ENCODE assay signal across 21 mouse cellular contexts in genomic region chr1:88218591-88218990, GRCm38 (mm10). TPM values are rescaled to one million over a fixed set of nuclear protein-coding genes. Genes with fewer than 3 reads are reported as not detected.
A peak's percentile ranks its signal among the peaks of the same experiment; 100 is the strongest.
DNase-seq lines count a peak whose midpoint lies in the region.
"Had no signal": no experiment of that assay in that cellular context is flagged by ENCODE, and none has a peak within 500 bp of the region (broad histone marks: within the 10 kb centered on the region; RNA-seq: fewer than 3 reads in every experiment).

No protein-coding gene starts in this region.

- WGBS in heart, embryonic 10.5 days, result 47% methylated on average over 4 of the region's 4 CpGs
- 51% methylated on average over 4 of the region's 4 CpGs for WGBS in limb, embryonic 10.5 days

- no peaks in the 10 kb centered on the region for H3K36me3 ChIP-seq in heart, embryonic 10.5 days
- no peaks in the 10 kb centered on the region for H3K36me3 ChIP-seq in limb, embryonic 10.5 days
- H3K36me3 ChIP-seq: heart, embryonic 13.5 days; hindbrain, embryonic 12.5 days had no signal

- no peak overlapping the region for H3K4me3 ChIP-seq in heart, embryonic 10.5 days
- no peak overlapping the region for H3K4me3 ChIP-seq in limb, embryonic 10.5 days
- H3K4me3 ChIP-seq: erythroblast, embryonic 14.5 days; heart, embryonic 13.5 days; hindbrain, embryonic 12.5 days had no signal

- no peak overlapping the region for H3K27ac ChIP-seq in heart, embryonic 10.5 days
- no peak overlapping the region for H3K27ac ChIP-seq in limb, embryonic 10.5 days
- H3K27ac ChIP-seq: heart, embryonic 13.5 days; hindbrain, embryonic 12.5 days had no signal

- H3K9me3 ChIP-seq in heart, embryonic 10.5 days, result peaks cover 38% of the 10 kb centered on the region
- peaks cover 39% of the 10 kb centered on the region for H3K9me3 ChIP-seq in limb, embryonic 10.5 days (replicated peaks)

- H3K4me1 ChIP-seq in heart, embryonic 10.5 days, result no peaks in the 10 kb centered on the region
- no peaks in the 10 kb centered on the region for H3K4me1 ChIP-seq in limb, embryonic 10.5 days
- H3K4me1 ChIP-seq: heart, embryonic 13.5 days; hindbrain, embryonic 12.5 days had no signal

- peak; percentile 84 for DNase-seq in heart, embryonic 10.5 days (ENCODE audit: low spot score)
- DNase-seq in heart, adult 8-10 months (ENCODE audit: low spot score), result no peak
- peak; percentile 4 for DNase-seq in 3134 (ENCODE audit: extremely low read depth, insufficient read length, low spot score)
- DNase-seq in CD4-positive helper T cell, adult 2 months (ENCODE audit: low read depth, low spot score), result peak; percentile 5
- DNase-seq in limb, embryonic 10.5 days (ENCODE audit: low spot score), result peak; percentile 36
- DNase-seq in right cerebral cortex, postnatal 10 days (ENCODE audit: low spot score in 2 of 2), result no peak
- DNase-seq in urinary bladder, postnatal 14 days (ENCODE audit: low spot score), result no peak
- DNase-seq: adrenal gland, adult 2 months; cerebellum, adult 8-10 months; gastrocnemius, postnatal 14 days; kidney, adult 18-20 months; kidney, postnatal 14 days; layer of hippocampus, adult 9-11 months; right cerebral cortex, postnatal 14 days had no signal

- H3K27me3 ChIP-seq in heart, embryonic 10.5 days (ENCODE audit: insufficient read depth, poor library complexity, severe bottlenecking), result no peaks in the 10 kb centered on the region
- no peaks in the 10 kb centered on the region for H3K27me3 ChIP-seq in limb, embryonic 10.5 days (ENCODE audit: low read depth, poor library complexity, severe bottlenecking)
- H3K27me3 ChIP-seq: heart, embryonic 13.5 days; hindbrain, embryonic 12.5 days had no signal

RNA-seq across cellular contexts. Expression of gene Ugt1a1, which starts 6.8 kb away (rescaled TPM):
- not detected in 2 replicates for polyA plus RNA-seq in heart, embryonic 10.5 days (2016; fragmentation: Nextera tagmentation; extraction: Ambion mirVana)
- total RNA-seq in heart, adult 8-10 months (2022), result not detected
- 0.13 TPM in 1 of 2 replicates, not detected in the other for polyA plus RNA-seq in limb, embryonic 10.5 days (2016; fragmentation: Nextera tagmentation; extraction: Ambion mirVana)
- total RNA-seq: left cerebral cortex, postnatal 10 days had no signal
- polyA plus RNA-seq: erythroblast, embryonic 14.5 days; heart, embryonic 13.5 days; hindbrain, embryonic 12.5 days; lung, embryonic 16.5 days had no signal

RNA-seq across cellular contexts. Expression of gene Mroh2a, which starts 8.2 kb away (rescaled TPM):
- 0.58 and 0.82 TPM in 2 replicates for polyA plus RNA-seq in heart, embryonic 10.5 days (2016; fragmentation: Nextera tagmentation; extraction: Ambion mirVana)
- under 1 TPM in 1 of 4 experiments, not detected in 3; 0.35 TPM for total RNA-seq in heart, adult 8-10 months (2022)
- 1.2 and 1.3 TPM in 2 replicates for polyA plus RNA-seq in limb, embryonic 10.5 days (2016; fragmentation: Nextera tagmentation; extraction: Ambion mirVana)
- total RNA-seq: gastrocnemius, postnatal 14 days had no signal
- polyA plus RNA-seq: cortical plate, adult 2 months; erythroblast, embryonic 14.5 days had no signal

RNA-seq across cellular contexts. Expression of gene Dnajb3, which starts 13.0 kb away (rescaled TPM):
- 8.1 and 9.9 TPM in 2 replicates for polyA plus RNA-seq in heart, embryonic 10.5 days (2016; fragmentation: Nextera tagmentation; extraction: Ambion mirVana)
- under 1 TPM; 0.26 to 0.60 (median 0.41) TPM for total RNA-seq in heart, adult 8-10 months (2022)
- polyA plus RNA-seq in limb, embryonic 10.5 days (2016; fragmentation: Nextera tagmentation; extraction: Ambion mirVana), result 8.9 and 10.4 TPM in 2 replicates
- total RNA-seq: liver, adult 2 months had no signal
- polyA plus RNA-seq: liver, adult 2 months had no signal

RNA-seq across cellular contexts. Expression of gene Ugt1a2, which starts 18.2 kb away (rescaled TPM):
- polyA plus RNA-seq in heart, embryonic 10.5 days (2016; fragmentation: Nextera tagmentation; extraction: Ambion mirVana), result 0.13 TPM in 1 of 2 replicates, not detected in the other
- under 1 TPM in 1 of 4 experiments, not detected in 3; 0.12 TPM for total RNA-seq in heart, adult 8-10 months (2022)
- not detected in 2 replicates for polyA plus RNA-seq in limb, embryonic 10.5 days (2016; fragmentation: Nextera tagmentation; extraction: Ambion mirVana)
- total RNA-seq: gastrocnemius, postnatal 14 days had no signal
- polyA plus RNA-seq: adrenal gland, adult 2 months; cortical plate, adult 2 months; erythroblast, embryonic 14.5 days; heart, embryonic 13.5 days; lung, embryonic 16.5 days had no signal

RNA-seq across cellular contexts. Expression of gene Ugt1a5, which starts 52.8 kb away (rescaled TPM):
- polyA plus RNA-seq in heart, embryonic 10.5 days (2016; fragmentation: Nextera tagmentation; extraction: Ambion mirVana), result not detected in 2 replicates
- total RNA-seq in heart, adult 8-10 months (2022), result under 1 TPM in 3 of 4 experiments, not detected in 1; 0.12 to 0.26 (median 0.22) TPM
- not detected in 2 replicates for polyA plus RNA-seq in limb, embryonic 10.5 days (2016; fragmentation: Nextera tagmentation; extraction: Ambion mirVana)
- total RNA-seq: left cerebral cortex, postnatal 10 days had no signal
- polyA plus RNA-seq: cortical plate, adult 2 months; erythroblast, embryonic 14.5 days; heart, embryonic 13.5 days; hindbrain, embryonic 12.5 days; lung, embryonic 16.5 days had no signal

Comparison
In these comparisons a context has a peak if more than half of its experiments do, and no peak if none do; other contexts are left out.
1. DNase-seq: peak in heart, embryonic 10.5 days (single experiment), 3134 (single experiment), CD4-positive helper T cell, adult 2 months (single experiment) and limb, embryonic 10.5 days (single experiment); none in heart, adult 8-10 months (single experiment), right cerebral cortex, postnatal 10 days (0 of 2) and urinary bladder, postnatal 14 days (single experiment).